Mouse (Mus musculus): ENCODE measurements around the gene Akap2. TPM values are rescaled to one million over a fixed set of nuclear protein-coding genes. Genes with fewer than 3 reads are reported as not detected.

The Akap2 gene
- total RNA-seq, 1 experiment from 2014 or later = 0.67 TPM

Other genes with a start within 250 kb of the Akap2 start
- gene Pakap, start 149.5 kb upstream of the Akap2 start, total RNA-seq (2017) = 0.29 TPM in 1 of 3 replicates, not detected in the others
- 0.19 TPM in 1 of 3 replicates, not detected in the others for gene D630039A03Rik, start 198.6 kb downstream of the Akap2 start, total RNA-seq (2017)
- 80.1 to 128 TPM (median 116 TPM) in 3 replicates for gene Txn1, start 238.8 kb downstream of the Akap2 start, total RNA-seq (2017)